Mouse (Mus musculus): ENCODE data around the gene Nhsl2. TPM values are rescaled to one million over a fixed set of nuclear protein-coding genes. Genes with fewer than 3 reads are reported as not detected.

Gene Nhsl2
- polyA plus RNA-seq, 1 experiment from 2014 or later: 7.0 TPM

DNA sequence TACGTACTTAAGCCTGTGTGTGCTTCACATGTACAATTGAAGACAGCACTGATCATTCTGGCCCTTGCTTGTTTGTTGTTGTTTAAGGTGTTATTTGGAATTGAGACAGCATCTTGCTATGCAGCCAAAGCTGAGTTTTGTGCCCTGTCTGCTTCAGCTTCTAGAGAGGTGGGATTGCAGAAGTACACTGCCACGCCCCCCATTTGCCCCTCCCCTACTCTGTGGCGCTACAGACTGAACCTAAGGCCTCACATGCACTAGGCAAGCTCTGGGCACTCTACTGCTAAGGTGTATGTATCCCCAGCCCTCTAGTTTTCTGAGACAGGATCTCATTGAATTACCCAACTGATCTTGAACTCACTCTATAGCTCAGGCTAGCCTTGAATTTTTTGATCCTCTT is 186.5 kb downstream of the Nhsl2 start:
- Histone ChIP-seq H3K27me3 (replicated peaks) (peaks cover 12% of the 10 kb centered on the region; the same call in 1 of the 2 replicates), H3K4me3 (no peak overlapping the region), H3K36me3 (replicated peaks) (no peaks in the 10 kb centered on the region), H3K27ac (no peak overlapping the region), H3K4me2 (no peak overlapping the region), H3K9me3 (no peaks in the 10 kb centered on the region), H3K9ac (no peak overlapping the region), H3K4me1 (peaks cover 4% of the 10 kb centered on the region; the same call in 1 of the 2 replicates)
- 65% methylated on average over 3 of the region's 3 CpGs for WGBS
- no peak for ATAC-seq (replicated peaks)

DNA sequence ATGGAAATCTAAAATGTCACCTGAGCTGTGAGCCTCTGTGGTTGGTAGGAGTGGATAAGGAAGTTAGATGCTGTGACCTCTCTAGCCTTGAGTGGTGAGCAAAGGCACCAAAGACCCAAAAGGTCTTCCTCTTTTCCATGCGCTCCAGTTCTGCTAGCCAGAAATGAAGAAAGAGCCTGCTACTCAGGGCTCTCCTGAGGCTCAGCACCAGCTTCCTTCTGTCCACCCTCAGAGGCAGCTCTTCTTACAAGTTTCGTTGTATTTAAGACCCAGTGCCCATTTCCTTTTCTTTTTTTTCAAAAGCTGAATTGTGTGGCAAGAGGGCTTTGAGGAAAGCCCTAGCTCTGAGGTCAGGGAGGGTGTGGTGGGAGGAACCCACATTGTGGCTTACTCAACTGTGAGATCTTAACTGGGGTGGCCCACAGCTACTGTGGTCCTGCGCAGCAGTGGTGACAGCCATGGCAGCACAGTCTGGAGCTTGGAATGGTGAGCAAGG is 187.7 kb downstream of the Nhsl2 start:
- Histone ChIP-seq H3K4me3 (no peak overlapping the region), H3K4me2 (no peak overlapping the region), H3K27me3 (replicated peaks) (peaks cover 12% of the 10 kb centered on the region; the same call in 1 of the 2 replicates), H3K4me1 (no peaks in the 10 kb centered on the region; the same call in 1 of the 2 replicates), H3K9me3 (no peaks in the 10 kb centered on the region), H3K27ac (no peak overlapping the region), H3K36me3 (replicated peaks) (no peaks in the 10 kb centered on the region), H3K9ac (no peak overlapping the region)
- ATAC-seq (replicated peaks): no peak
- 64% methylated on average over 3 of the region's 3 CpGs for WGBS

DNA sequence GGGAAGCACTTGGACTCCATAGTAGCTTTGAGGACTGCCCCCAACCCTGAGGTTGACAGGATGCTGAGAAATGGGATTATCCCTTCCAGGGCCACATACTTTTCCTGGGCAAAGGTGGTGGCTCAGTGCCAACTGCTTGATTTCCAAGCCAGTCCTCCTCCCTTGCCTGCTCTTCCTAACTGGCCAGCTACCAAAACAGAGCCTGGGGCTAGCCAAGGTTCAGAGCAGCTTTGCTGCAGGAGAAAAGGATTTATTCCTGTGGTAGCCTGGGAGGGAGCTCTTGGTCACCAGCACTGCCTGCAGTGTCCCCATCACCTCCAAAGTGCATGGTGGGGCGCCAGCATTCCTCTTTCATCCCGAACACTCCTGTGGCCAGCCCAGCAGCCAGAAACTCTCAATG is 188.3 kb downstream of the Nhsl2 start:
- H3K9me3 ChIP-seq: no peaks in the 10 kb centered on the region
- 70% methylated on average over 2 of the region's 2 CpGs for WGBS
- H3K4me1 ChIP-seq: no peaks in the 10 kb centered on the region

DNA sequence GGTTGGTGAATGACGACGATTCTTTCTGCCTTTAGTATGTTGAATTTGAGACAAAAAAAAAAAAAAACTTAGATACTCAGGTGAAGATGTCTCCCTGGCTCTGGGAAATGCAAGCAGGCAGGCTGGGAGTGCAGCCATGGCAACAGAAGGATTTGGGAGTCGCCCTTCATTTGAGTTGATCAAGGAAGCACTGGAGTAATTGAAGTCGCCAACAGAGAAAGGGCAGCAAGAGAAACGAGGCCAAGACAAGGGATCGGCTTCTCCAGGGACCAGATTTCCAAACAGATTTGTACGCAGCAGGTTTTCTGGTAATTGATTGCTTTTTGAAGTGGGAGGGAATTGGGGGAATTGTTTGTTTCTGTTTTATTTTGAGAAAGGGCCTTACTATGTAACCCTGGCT is 192.4 kb downstream of the Nhsl2 start:
- Histone ChIP-seq H3K4me3 (no peak overlapping the region), H3K36me3 (replicated peaks) (no peaks in the 10 kb centered on the region), H3K9ac (no peak overlapping the region), H3K4me1 (no peaks in the 10 kb centered on the region), H3K27me3 (replicated peaks) (peaks cover 9% of the 10 kb centered on the region; the same call in 1 of the 2 replicates), H3K27ac (no peak overlapping the region), H3K9me3 (no peaks in the 10 kb centered on the region), H3K4me2 (no peak overlapping the region)
- no peak for ATAC-seq (replicated peaks)
- WGBS: 38% methylated on average over 7 of the region's 7 CpGs

More for the DNA sequence above, 188.3 kb downstream of the Nhsl2 start:
- ATAC-seq (replicated peaks): no peak
- no peak overlapping the region for H3K4me2 ChIP-seq
- no peaks in the 10 kb centered on the region for H3K36me3 ChIP-seq (replicated peaks)
- no peak overlapping the region for H3K4me3 ChIP-seq
- peaks cover 12% of the 10 kb centered on the region; the same call in 1 of the 2 replicates for H3K27me3 ChIP-seq (replicated peaks)
- no peak overlapping the region for H3K27ac ChIP-seq
- H3K9ac ChIP-seq: no peak overlapping the region

DNA sequence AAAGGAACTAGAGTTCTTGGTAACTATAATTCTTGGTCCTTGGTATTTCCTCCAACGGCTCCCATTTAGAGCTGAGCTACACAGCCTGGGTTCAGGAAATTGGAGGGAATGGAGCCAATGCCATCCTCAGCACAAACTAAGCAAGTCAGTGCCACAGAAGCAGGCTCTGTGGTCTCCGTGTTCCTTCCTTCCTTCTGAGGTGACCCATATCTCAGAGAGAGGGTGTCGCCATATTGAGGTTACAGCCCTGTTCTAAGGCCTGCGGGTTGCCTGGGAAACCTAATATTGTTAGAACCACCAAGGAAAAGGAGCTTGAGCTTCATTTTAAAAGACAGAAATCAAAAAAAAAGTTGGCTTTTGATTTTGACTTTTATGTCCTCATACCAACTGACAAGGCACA is 193.2 kb downstream of the Nhsl2 start:
- H3K4me3 ChIP-seq: no peak overlapping the region
- no peak overlapping the region for H3K4me2 ChIP-seq
- H3K27me3 ChIP-seq (replicated peaks): peaks cover 9% of the 10 kb centered on the region; the same call in 1 of the 2 replicates
- H3K27ac ChIP-seq: no peak overlapping the region
- 86% methylated on average over 4 of the region's 4 CpGs for WGBS
- no peak overlapping the region for H3K9ac ChIP-seq
- no peaks in the 10 kb centered on the region for H3K4me1 ChIP-seq
- no peaks in the 10 kb centered on the region for H3K9me3 ChIP-seq
- H3K36me3 ChIP-seq (replicated peaks): no peaks in the 10 kb centered on the region
- ATAC-seq (replicated peaks): no peak

DNA sequence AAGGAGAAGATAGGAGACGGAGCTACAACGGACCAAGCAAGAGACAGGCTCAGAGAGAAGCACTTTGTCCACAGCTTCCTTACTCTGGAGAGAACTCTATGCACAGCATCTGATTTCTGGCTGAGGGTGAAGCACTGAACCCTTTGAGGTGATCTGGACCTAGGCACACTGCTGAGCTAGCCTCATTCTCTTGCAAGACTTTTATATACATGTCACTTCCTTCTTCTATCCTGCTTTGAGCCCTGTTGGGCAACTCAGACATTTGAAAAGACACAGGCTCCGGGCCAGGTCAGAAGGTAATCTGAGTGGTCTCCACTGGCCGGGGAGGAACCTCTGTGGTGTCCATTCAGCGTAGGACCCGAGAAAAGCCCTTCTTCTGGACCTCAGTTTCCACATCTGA is 201.4 kb downstream of the Nhsl2 start:
- Histone ChIP-seq H3K9ac (no peak overlapping the region), H3K27me3 (replicated peaks) (peaks cover 7% of the 10 kb centered on the region; the same call in 1 of the 2 replicates), H3K9me3 (no peaks in the 10 kb centered on the region), H3K4me2 (no peak overlapping the region), H3K4me3 (no peak overlapping the region), H3K4me1 (no peaks in the 10 kb centered on the region), H3K36me3 (replicated peaks) (no peaks in the 10 kb centered on the region), H3K27ac (no peak overlapping the region)
- no peak for ATAC-seq (replicated peaks)
- 78% methylated on average over 6 of the region's 6 CpGs for WGBS

DNA sequence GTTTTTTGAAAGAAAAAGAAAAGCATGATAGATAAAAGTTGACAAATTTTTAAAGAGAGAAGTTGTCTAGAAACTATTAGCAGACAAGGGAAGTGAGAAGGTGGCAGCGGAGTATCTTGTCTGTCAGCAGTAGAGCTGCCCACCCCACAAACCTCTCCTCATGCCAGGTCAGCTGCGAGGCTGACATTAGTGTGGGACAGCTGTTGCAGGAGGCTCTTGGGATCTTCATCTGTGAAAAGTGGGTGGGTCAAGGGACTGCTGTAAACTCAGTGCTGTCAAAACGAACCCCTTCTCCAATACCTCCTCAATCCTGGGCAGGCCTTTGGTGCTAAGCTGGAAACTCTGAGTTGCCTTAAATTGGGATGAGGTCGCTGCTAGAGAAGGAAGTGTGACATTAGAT is 202.0 kb downstream of the Nhsl2 start:
- Histone ChIP-seq H3K4me2 (no peak overlapping the region), H3K4me3 (no peak overlapping the region), H3K36me3 (replicated peaks) (no peaks in the 10 kb centered on the region), H3K27me3 (replicated peaks) (peaks cover 7% of the 10 kb centered on the region; the same call in 1 of the 2 replicates), H3K27ac (no peak overlapping the region), H3K9me3 (no peaks in the 10 kb centered on the region), H3K4me1 (no peaks in the 10 kb centered on the region), H3K9ac (no peak overlapping the region)
- ATAC-seq (replicated peaks): no peak
- WGBS: 84% methylated on average over 4 of the region's 4 CpGs

DNA sequence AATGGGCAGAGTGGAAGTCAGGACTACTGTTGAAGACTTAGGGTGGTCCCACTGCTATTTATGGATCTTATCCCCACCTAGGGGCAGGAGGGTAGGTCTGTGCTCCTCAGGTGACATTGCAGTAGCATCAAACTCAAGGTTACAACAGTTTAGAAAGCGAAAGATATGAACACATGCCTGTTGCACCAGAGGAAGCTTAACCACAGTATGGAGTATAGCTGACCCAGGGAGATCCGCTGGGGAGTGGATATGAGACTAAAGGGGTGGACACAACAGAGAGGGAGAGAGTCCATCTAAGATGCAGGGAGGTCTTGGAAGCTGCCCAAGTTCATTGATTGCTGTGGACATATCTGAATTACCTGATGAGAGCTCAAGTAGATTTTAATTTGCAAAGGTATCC is 204.2 kb downstream of the Nhsl2 start:
- no peak overlapping the region for H3K27ac ChIP-seq
- no peaks in the 10 kb centered on the region for H3K36me3 ChIP-seq (replicated peaks)
- no peak overlapping the region for H3K9ac ChIP-seq
- no peaks in the 10 kb centered on the region for H3K9me3 ChIP-seq
- WGBS: 85% methylated on average over 2 of the region's 2 CpGs
- H3K4me3 ChIP-seq: no peak overlapping the region
- peaks cover 7% of the 10 kb centered on the region; the same call in 1 of the 2 replicates for H3K27me3 ChIP-seq (replicated peaks)
- no peak for ATAC-seq (replicated peaks)
- no peaks in the 10 kb centered on the region for H3K4me1 ChIP-seq
- no peak overlapping the region for H3K4me2 ChIP-seq

DNA sequence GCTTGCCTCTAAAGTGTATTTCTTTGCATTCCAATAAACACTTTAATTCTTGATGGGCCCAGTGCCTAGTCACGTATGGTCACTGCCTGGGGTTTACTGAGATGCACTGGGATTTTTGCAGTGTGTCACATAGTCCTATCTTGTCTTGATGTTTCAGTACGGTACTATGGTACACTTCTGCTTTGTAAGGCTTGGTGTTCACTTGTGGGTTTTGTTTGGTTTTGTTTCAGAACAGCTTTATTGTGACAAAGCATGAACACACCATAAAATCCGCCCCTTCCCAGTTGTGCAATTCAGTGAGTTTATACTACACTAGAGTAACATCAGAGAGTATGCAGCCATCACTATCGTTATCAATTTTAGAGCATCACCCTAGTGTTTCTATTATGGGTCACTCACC is 204.8 kb downstream of the Nhsl2 start:
- H3K36me3 ChIP-seq (replicated peaks): no peaks in the 10 kb centered on the region
- WGBS: 90% methylated on average over 4 of the region's 4 CpGs
- no peak for ATAC-seq (replicated peaks)
- no peak overlapping the region for H3K4me3 ChIP-seq
- peaks cover 7% of the 10 kb centered on the region; the same call in 1 of the 2 replicates for H3K27me3 ChIP-seq (replicated peaks)
- no peaks in the 10 kb centered on the region for H3K9me3 ChIP-seq
- no peak overlapping the region for H3K27ac ChIP-seq
- H3K4me2 ChIP-seq: no peak overlapping the region
- H3K9ac ChIP-seq: no peak overlapping the region
- no peaks in the 10 kb centered on the region for H3K4me1 ChIP-seq

DNA sequence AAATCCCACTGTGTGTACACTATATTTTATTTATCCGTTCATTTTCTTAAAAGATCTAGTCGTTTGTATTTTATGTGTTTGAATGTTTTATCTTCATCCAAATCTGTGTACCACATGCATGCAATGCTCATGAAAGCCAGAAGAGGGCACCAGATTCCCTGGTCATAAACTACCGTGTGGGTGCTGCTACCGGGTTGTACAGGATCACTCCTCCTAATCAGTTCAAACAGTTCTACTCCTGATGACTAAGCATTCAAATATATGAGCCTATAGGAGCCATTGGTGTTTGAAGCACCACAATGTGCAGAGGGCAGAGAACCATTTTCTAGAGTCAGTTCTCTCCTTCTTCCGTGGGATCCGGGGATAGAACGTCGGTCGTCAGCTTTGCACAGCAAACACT is 210.3 kb downstream of the Nhsl2 start:
- no peaks in the 10 kb centered on the region for H3K9me3 ChIP-seq
- H3K4me3 ChIP-seq: no peak overlapping the region
- H3K27ac ChIP-seq: no peak overlapping the region
- H3K9ac ChIP-seq: no peak overlapping the region
- H3K36me3 ChIP-seq (replicated peaks): no peaks in the 10 kb centered on the region
- H3K27me3 ChIP-seq (replicated peaks): no peaks in the 10 kb centered on the region
- WGBS: 65% methylated on average over 9 of the region's 9 CpGs
- H3K4me1 ChIP-seq: peaks cover 4% of the 10 kb centered on the region
- H3K4me2 ChIP-seq: no peak overlapping the region
- no peak for ATAC-seq (replicated peaks)

DNA sequence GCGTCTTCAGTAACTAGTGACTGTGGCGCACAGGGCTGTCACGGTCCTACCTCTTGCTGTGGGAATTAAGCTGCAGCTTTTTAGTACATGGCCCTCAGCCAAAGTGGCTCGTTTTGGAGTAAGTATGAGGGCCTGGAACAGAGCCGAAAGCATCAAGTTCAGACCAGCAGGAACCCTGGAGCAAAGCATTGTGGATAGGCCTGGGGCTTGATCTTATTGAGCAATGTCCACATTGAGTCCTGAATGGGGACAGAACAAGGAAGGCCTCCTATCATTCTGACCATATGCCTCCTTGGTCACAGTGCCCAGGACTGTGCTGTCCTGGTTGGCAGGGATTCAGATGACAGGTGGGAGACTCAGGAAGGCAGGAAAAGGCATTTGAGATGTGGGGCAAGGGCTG is 211.1 kb downstream of the Nhsl2 start:
- no peak for ATAC-seq (replicated peaks)
- H3K4me2 ChIP-seq: no peak overlapping the region

DNA sequence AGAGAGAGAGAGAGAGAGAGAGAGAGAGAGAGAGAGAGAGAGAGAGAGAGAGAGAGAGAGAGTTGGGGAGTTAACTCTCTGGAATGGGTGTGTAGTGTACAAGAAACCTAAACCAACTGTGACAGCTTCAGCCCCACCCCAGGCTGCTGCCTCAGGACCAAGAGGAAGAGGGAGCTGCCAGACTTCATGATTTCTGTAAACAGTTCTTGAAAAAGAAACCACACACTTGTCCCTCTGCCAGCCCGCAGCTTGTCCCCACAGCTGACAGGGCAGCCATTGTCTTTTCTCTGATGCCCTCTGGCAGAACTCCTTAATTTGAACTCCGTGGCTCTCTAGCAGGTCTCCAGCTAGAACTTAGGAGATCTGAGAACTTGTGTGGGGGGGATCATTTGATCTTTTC is 211.7 kb downstream of the Nhsl2 start:
- no peak for ATAC-seq (replicated peaks)
- Histone ChIP-seq H3K4me1 (peaks cover 9% of the 10 kb centered on the region), H3K9ac (no peak overlapping the region), H3K4me2 (no peak overlapping the region), H3K27me3 (replicated peaks) (no peaks in the 10 kb centered on the region), H3K4me3 (no peak overlapping the region), H3K27ac (no peak overlapping the region), H3K36me3 (replicated peaks) (no peaks in the 10 kb centered on the region), H3K9me3 (no peaks in the 10 kb centered on the region)
- WGBS: 43% methylated on average over 2 of the region's 2 CpGs

More for the DNA sequence above, 211.1 kb downstream of the Nhsl2 start:
- Histone ChIP-seq H3K4me1 (peaks cover 8% of the 10 kb centered on the region), H3K36me3 (replicated peaks) (no peaks in the 10 kb centered on the region), H3K9ac (no peak overlapping the region), H3K9me3 (no peaks in the 10 kb centered on the region), H3K27me3 (replicated peaks) (no peaks in the 10 kb centered on the region), H3K27ac (no peak overlapping the region), H3K4me3 (no peak overlapping the region)
- 71% methylated on average over 5 of the region's 5 CpGs for WGBS

DNA sequence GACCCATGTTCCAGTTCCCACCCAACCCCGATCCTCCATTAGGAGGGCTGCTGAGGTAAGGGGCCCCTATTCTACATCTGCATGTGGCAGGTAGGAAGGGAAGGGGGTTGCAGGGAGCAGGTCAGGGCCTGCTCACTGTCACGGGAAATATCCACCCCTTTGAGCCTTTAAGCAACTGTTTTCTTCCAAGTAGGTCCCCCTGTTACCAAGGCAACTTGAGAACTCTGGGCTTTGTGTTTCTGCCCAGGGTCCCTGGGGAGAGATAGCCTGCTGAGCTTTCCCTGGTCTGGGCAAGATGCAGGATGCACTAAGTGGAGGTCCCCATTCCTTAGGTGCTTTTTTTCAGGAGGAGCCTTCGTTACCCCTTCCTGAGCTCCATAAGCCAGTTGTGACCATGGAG is 214.9 kb downstream of the Nhsl2 start:
- Histone ChIP-seq H3K36me3 (replicated peaks) (no peaks in the 10 kb centered on the region), H3K27me3 (replicated peaks) (no peaks in the 10 kb centered on the region), H3K27ac (no peak overlapping the region), H3K4me1 (peaks cover 28% of the 10 kb centered on the region), H3K9ac (no peak overlapping the region), H3K4me2 (no peak overlapping the region), H3K4me3 (no peak overlapping the region), H3K9me3 (no peaks in the 10 kb centered on the region)
- WGBS: 38% methylated on average over 3 of the region's 3 CpGs
- ATAC-seq (replicated peaks): no peak
